ENCODE assay signal across 9 mouse cellular contexts in the genomic region with DNA sequence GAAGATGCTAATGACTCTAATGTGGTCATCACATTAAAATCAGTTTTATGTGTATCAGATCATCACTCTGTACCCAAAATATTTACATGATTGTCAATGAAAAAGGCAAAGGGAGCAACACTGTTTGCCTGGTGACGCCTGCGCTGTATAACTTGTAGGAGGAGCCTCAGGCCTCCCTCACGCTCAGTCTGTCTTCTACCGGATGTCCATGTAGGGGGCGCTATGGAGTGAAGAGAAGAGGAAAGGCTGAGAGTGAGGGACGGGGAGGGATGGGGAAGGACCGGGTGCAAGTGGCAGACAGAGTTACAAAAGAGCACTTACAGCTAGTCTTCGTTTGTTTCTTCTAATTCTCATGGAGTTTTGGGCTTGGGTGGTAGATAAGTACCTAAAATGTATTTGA. TPM values are rescaled to one million over a fixed set of nuclear protein-coding genes. Genes with fewer than 3 reads are reported as not detected.
DNase-seq lines count a peak whose midpoint lies in the region; ATAC-seq and TF ChIP-seq lines count a peak whose summit lies in the region.
"Had no signal": no experiment of that assay in that cellular context is flagged by ENCODE, and none has a peak within 500 bp of the region (broad histone marks: within the 10 kb centered on the region; RNA-seq: fewer than 3 reads in every experiment).

No protein-coding gene starts in this region.

- peak; percentile 38 for DNase-seq in limb, embryonic 11.5 days (ENCODE audit: low spot score)
- no peak for DNase-seq in limb, embryonic 10.5 days (ENCODE audit: low spot score)
- peak; percentile 49 for DNase-seq in WW6 (ENCODE audit: low read depth, low spot score)
- no peak for DNase-seq in liver, embryonic 11.5 days (ENCODE audit: low spot score)
- peak; percentile 43 for DNase-seq in stomach, postnatal 0 days (ENCODE audit: low spot score)
- DNase-seq in ovary, postnatal 14 days (ENCODE audit: low spot score) = no peak
- no peak for DNase-seq in gastrocnemius, adult 8-10 months (ENCODE audit: low spot score in 2 of 2)

- H3K4me2 ChIP-seq in limb, embryonic 11.5 days (ENCODE audit: low read depth, severe bottlenecking) = no peak overlapping the region
- H3K4me2 ChIP-seq in liver, embryonic 11.5 days = no peak overlapping the region
- H3K4me2 ChIP-seq in stomach, postnatal 0 days (replicated peaks; ENCODE audit: low read depth) = no peak overlapping the region
- no peak overlapping the region for H3K4me2 ChIP-seq in forebrain, embryonic 12.5 days
- H3K4me2 ChIP-seq: embryonic facial prominence, embryonic 15.5 days had no signal

- H3K9me3 ChIP-seq in limb, embryonic 11.5 days (ENCODE audit: control insufficient read depth, low read length) = no peaks in the 10 kb centered on the region
- H3K9me3 ChIP-seq in limb, embryonic 10.5 days (replicated peaks) = no peaks in the 10 kb centered on the region
- H3K9me3 ChIP-seq in liver, embryonic 11.5 days (ENCODE audit: control insufficient read depth, low read length) = no peaks in the 10 kb centered on the region
- no peaks in the 10 kb centered on the region for H3K9me3 ChIP-seq in stomach, postnatal 0 days (ENCODE audit: control insufficient read depth, low read length)
- no peaks in the 10 kb centered on the region for H3K9me3 ChIP-seq in forebrain, embryonic 12.5 days
- H3K9me3 ChIP-seq: embryonic facial prominence, embryonic 15.5 days had no signal

- WGBS in limb, embryonic 11.5 days = 67% methylated on average over 8 of the region's 8 CpGs
- WGBS in limb, embryonic 10.5 days = 62% methylated on average over 8 of the region's 8 CpGs
- 59% methylated on average over 8 of the region's 8 CpGs for WGBS in liver, embryonic 11.5 days
- 58% methylated on average over 8 of the region's 8 CpGs for WGBS in stomach, postnatal 0 days
- WGBS in forebrain, embryonic 12.5 days = 64% methylated on average over 8 of the region's 8 CpGs

- no peaks in the 10 kb centered on the region; the same call in 1 of the 2 replicates for H3K36me3 ChIP-seq in limb, embryonic 11.5 days (ENCODE audit: control insufficient read depth, insufficient read depth, low read length)
- H3K36me3 ChIP-seq in limb, embryonic 10.5 days = peaks cover 53% of the 10 kb centered on the region
- H3K36me3 ChIP-seq in liver, embryonic 11.5 days (ENCODE audit: control insufficient read depth, insufficient read depth, low read length) = peaks cover 15% of the 10 kb centered on the region
- H3K36me3 ChIP-seq in stomach, postnatal 0 days (ENCODE audit: control insufficient read depth, insufficient read depth, low read length) = peaks cover 7% of the 10 kb centered on the region
- peaks cover 22% of the 10 kb centered on the region for H3K36me3 ChIP-seq in forebrain, embryonic 12.5 days (replicated peaks)

- TF ChIP-seq CTCF in stomach, postnatal 0 days (IDR thresholded peaks at IDR 0.05; ENCODE audit: low read depth) = peak; percentile 63

- H3K9ac ChIP-seq in limb, embryonic 11.5 days (ENCODE audit: low read length) = no peak overlapping the region
- no peak overlapping the region for H3K9ac ChIP-seq in liver, embryonic 11.5 days (ENCODE audit: low read depth, low read length)
- H3K9ac ChIP-seq in stomach, postnatal 0 days (ENCODE audit: low read length) = no peak overlapping the region
- H3K9ac ChIP-seq in forebrain, embryonic 12.5 days = no peak overlapping the region
- H3K9ac ChIP-seq: embryonic facial prominence, embryonic 15.5 days had no signal

- no peak overlapping the region for H3K4me3 ChIP-seq in limb, embryonic 11.5 days (ENCODE audit: low read depth, low read length)
- no peak overlapping the region for H3K4me3 ChIP-seq in limb, embryonic 10.5 days
- H3K4me3 ChIP-seq in liver, embryonic 11.5 days (ENCODE audit: low read depth, low read length) = no peak overlapping the region
- no peak overlapping the region for H3K4me3 ChIP-seq in stomach, postnatal 0 days (ENCODE audit: low read depth, low read length)
- H3K4me3 ChIP-seq in forebrain, embryonic 12.5 days (replicated peaks) = no peak overlapping the region
- H3K4me3 ChIP-seq: embryonic facial prominence, embryonic 15.5 days had no signal

- ATAC-seq in limb, embryonic 11.5 days (ENCODE audit: insufficient number of reproducible peaks, low FRiP score, low TSS enrichment, low read depth) = no peak
- peak; percentile 56 for ATAC-seq in liver, embryonic 11.5 days (replicated peaks; ENCODE audit: low FRiP score)
- peak; percentile 66 for ATAC-seq in stomach, postnatal 0 days (ENCODE audit: low FRiP score, low TSS enrichment)
- no peak for ATAC-seq in forebrain, embryonic 12.5 days (ENCODE audit: low FRiP score)

- no peaks in the 10 kb centered on the region for H3K27me3 ChIP-seq in limb, embryonic 11.5 days (ENCODE audit: control insufficient read depth, insufficient read depth, low read length)
- no peaks in the 10 kb centered on the region for H3K27me3 ChIP-seq in limb, embryonic 10.5 days (ENCODE audit: low read depth, poor library complexity, severe bottlenecking)
- no peaks in the 10 kb centered on the region for H3K27me3 ChIP-seq in liver, embryonic 11.5 days (replicated peaks; ENCODE audit: control insufficient read depth, insufficient read depth, low read length)
- H3K27me3 ChIP-seq in stomach, postnatal 0 days (ENCODE audit: control insufficient read depth, insufficient read depth, low read length) = no peaks in the 10 kb centered on the region
- no peaks in the 10 kb centered on the region for H3K27me3 ChIP-seq in forebrain, embryonic 12.5 days
- H3K27me3 ChIP-seq: embryonic facial prominence, embryonic 15.5 days had no signal

- peaks cover 3% of the 10 kb centered on the region; the same call in 1 of the 2 replicates for H3K4me1 ChIP-seq in limb, embryonic 11.5 days (ENCODE audit: control insufficient read depth, insufficient read depth, low read length)
- peaks cover 4% of the 10 kb centered on the region for H3K4me1 ChIP-seq in limb, embryonic 10.5 days
- H3K4me1 ChIP-seq in liver, embryonic 11.5 days (replicated peaks; ENCODE audit: control insufficient read depth, insufficient read depth, low read length) = peaks cover 17% of the 10 kb centered on the region
- H3K4me1 ChIP-seq in stomach, postnatal 0 days (replicated peaks; ENCODE audit: control insufficient read depth, insufficient read depth) = no peaks in the 10 kb centered on the region
- 0 out of 2 replicates have a peak, but pooled peaks cover under 1% of the 10 kb centered on the region for H3K4me1 ChIP-seq in forebrain, embryonic 12.5 days

- no peak for TF ChIP-seq EP300 in stomach, postnatal 0 days (optimal IDR thresholded peaks at IDR 0.05)

- H3K27ac ChIP-seq in limb, embryonic 11.5 days (replicated peaks; ENCODE audit: low read depth, low read length) = no peak overlapping the region
- H3K27ac ChIP-seq in limb, embryonic 10.5 days = no peak overlapping the region
- no peak overlapping the region for H3K27ac ChIP-seq in liver, embryonic 11.5 days (ENCODE audit: low read depth, low read length)
- no peak overlapping the region for H3K27ac ChIP-seq in stomach, postnatal 0 days (replicated peaks)
- no peak overlapping the region for H3K27ac ChIP-seq in forebrain, embryonic 12.5 days
- H3K27ac ChIP-seq: embryonic facial prominence, embryonic 15.5 days had no signal

RNA-seq across cellular contexts. Expression of gene Nudt9, which starts 6.8 kb away (rescaled TPM):
- polyA plus RNA-seq in limb, embryonic 11.5 days (2014; fragmentation: Nextera tagmentation; extraction: Ambion mirVana) = 66.4 and 67.7 TPM in 2 replicates
- 63.0 and 63.8 TPM in 2 replicates for polyA plus RNA-seq in limb, embryonic 10.5 days (2016; fragmentation: Nextera tagmentation; extraction: Ambion mirVana)
- polyA plus RNA-seq in liver, embryonic 11.5 days (2014; fragmentation: Nextera tagmentation; extraction: Ambion mirVana) = 103 and 110 TPM in 2 replicates
- 53.0 and 57.1 TPM in 2 replicates for polyA plus RNA-seq in stomach, postnatal 0 days (2015; fragmentation: Nextera tagmentation; extraction: Ambion mirVana)
- polyA plus RNA-seq in forebrain, embryonic 12.5 days (2016; fragmentation: Nextera tagmentation; extraction: Ambion mirVana) = 55.8 and 58.8 TPM in 2 replicates
- 10 to 100 TPM; 62.8 to 74.7 (median 69.1) TPM for total RNA-seq in gastrocnemius, adult 8-10 months (2022)

RNA-seq across cellular contexts. Expression of gene Gm17660, which starts 24.5 kb away (rescaled TPM):
- polyA plus RNA-seq in limb, embryonic 11.5 days (2014; fragmentation: Nextera tagmentation; extraction: Ambion mirVana) = not detected in 2 replicates
- not detected in 2 replicates for polyA plus RNA-seq in limb, embryonic 10.5 days (2016; fragmentation: Nextera tagmentation; extraction: Ambion mirVana)
- polyA plus RNA-seq in liver, embryonic 11.5 days (2014; fragmentation: Nextera tagmentation; extraction: Ambion mirVana) = not detected in 2 replicates
- 0.35 TPM in 1 of 2 replicates, not detected in the other for polyA plus RNA-seq in stomach, postnatal 0 days (2015; fragmentation: Nextera tagmentation; extraction: Ambion mirVana)
- polyA plus RNA-seq in forebrain, embryonic 12.5 days (2016; fragmentation: Nextera tagmentation; extraction: Ambion mirVana) = not detected in 2 replicates
- not detected for total RNA-seq in gastrocnemius, adult 8-10 months (2022)

RNA-seq across cellular contexts. Expression of gene Hsd17b11, which starts 31.2 kb away (rescaled TPM):
- polyA plus RNA-seq in limb, embryonic 11.5 days (2014; fragmentation: Nextera tagmentation; extraction: Ambion mirVana) = 2.5 and 2.6 TPM in 2 replicates
- polyA plus RNA-seq in limb, embryonic 10.5 days (2016; fragmentation: Nextera tagmentation; extraction: Ambion mirVana) = 1.9 and 2.4 TPM in 2 replicates
- polyA plus RNA-seq in liver, embryonic 11.5 days (2014; fragmentation: Nextera tagmentation; extraction: Ambion mirVana) = 1.7 and 2.5 TPM in 2 replicates
- polyA plus RNA-seq in stomach, postnatal 0 days (2015; fragmentation: Nextera tagmentation; extraction: Ambion mirVana) = 19.1 and 20.9 TPM in 2 replicates
- polyA plus RNA-seq in forebrain, embryonic 12.5 days (2016; fragmentation: Nextera tagmentation; extraction: Ambion mirVana) = 1.5 and 1.7 TPM in 2 replicates
- 1 to 10 TPM; 4.8 to 8.4 (median 7.0) TPM for total RNA-seq in gastrocnemius, adult 8-10 months (2022)

Comparison
In these comparisons a context has a peak if more than half of its experiments do, and no peak if none do; other contexts are left out.
1. DNase-seq: peak in limb, embryonic 11.5 days (single experiment), WW6 (single experiment) and stomach, postnatal 0 days (single experiment); none in limb, embryonic 10.5 days (single experiment), liver, embryonic 11.5 days (single experiment), ovary, postnatal 14 days (single experiment) and gastrocnemius, adult 8-10 months (0 of 2).
2. ATAC-seq: peak in liver, embryonic 11.5 days (single experiment) and stomach, postnatal 0 days (single experiment); none in limb, embryonic 11.5 days (single experiment) and forebrain, embryonic 12.5 days (single experiment).